Mouse (Mus musculus): ENCODE measurements at regions not wholly inside any gene's neighbourhood (a gene's known extent, or its start where the extent isn't known, plus 50 kb on each side); places are given as distances from the start of the nearest gene placed in this dataset.
"Not testable (repeated sequence)": the region's sequence is repeated elsewhere in the genome, so short reads cannot be mapped to it uniquely, and the experiment has no call there.

GRCm38 (mm10) chr8:42291392-42291791 is 849.9 kb downstream of the Triml1 start:
- DNase-seq (ENCODE audit: low spot score) (no peak), ATAC-seq (replicated peaks; ENCODE audit: low FRiP score) (no peak)
- Histone ChIP-seq H3K9ac (ENCODE audit: low read depth, low read length) (no peak overlapping the region), H3K27ac (ENCODE audit: low read depth, low read length) (no peak overlapping the region), H3K36me3 (ENCODE audit: control insufficient read depth, insufficient read depth, low read length) (no peaks in the 10 kb centered on the region), H3K4me2 (no peak overlapping the region), H3K4me3 (ENCODE audit: low read depth, low read length) (no peak overlapping the region), H3K9me3 (ENCODE audit: control insufficient read depth, low read length) (no peaks in the 10 kb centered on the region), H3K27me3 (replicated peaks; ENCODE audit: control insufficient read depth, insufficient read depth, low read length) (no peaks in the 10 kb centered on the region), H3K4me1 (replicated peaks; ENCODE audit: control insufficient read depth, insufficient read depth, low read length) (no peaks in the 10 kb centered on the region)

- ATAC-seq (replicated peaks; ENCODE audit: low FRiP score) (no peak), DNase-seq (ENCODE audit: low spot score) (no peak)
- Histone ChIP-seq H3K4me1 (replicated peaks; ENCODE audit: control insufficient read depth, insufficient read depth, low read length) (no peaks in the 10 kb centered on the region), H3K27ac (ENCODE audit: low read depth, low read length) (no peak overlapping the region), H3K9ac (ENCODE audit: low read depth, low read length) (no peak overlapping the region), H3K9me3 (ENCODE audit: control insufficient read depth, low read length) (no peaks in the 10 kb centered on the region), H3K27me3 (replicated peaks; ENCODE audit: control insufficient read depth, insufficient read depth, low read length) (no peaks in the 10 kb centered on the region), H3K4me3 (ENCODE audit: low read depth, low read length) (no peak overlapping the region), H3K4me2 (no peak overlapping the region), H3K36me3 (ENCODE audit: control insufficient read depth, insufficient read depth, low read length) (no peaks in the 10 kb centered on the region)
- 89% methylated on average over 2 of the region's 2 CpGs for WGBS
Measured at GRCm38 (mm10) chr8:42282011-42282410, 859.3 kb downstream of the Triml1 start.

DNA sequence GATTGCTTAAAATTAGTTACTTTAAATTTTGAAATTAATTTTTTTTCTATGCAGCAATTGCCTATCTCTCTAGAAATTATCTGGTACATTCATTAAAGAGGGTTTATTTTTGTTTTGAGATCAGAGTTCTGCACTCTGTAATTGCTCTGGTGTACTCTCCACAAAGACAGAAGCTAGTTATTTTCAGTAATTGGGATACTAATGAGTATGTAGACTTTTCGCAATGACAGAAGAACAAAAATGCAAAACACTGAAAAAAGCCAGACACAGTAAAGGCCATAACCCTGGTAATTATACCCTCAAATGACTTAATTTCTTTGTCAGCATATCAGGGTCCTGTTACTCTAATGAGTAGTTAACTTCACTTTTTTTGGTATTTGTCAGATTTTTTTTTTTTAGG is 836.5 kb upstream of the Frg1 start:
- Histone ChIP-seq H3K9ac (ENCODE audit: low read depth, low read length) (no peak overlapping the region), H3K27ac (ENCODE audit: low read depth, low read length) (no peak overlapping the region), H3K36me3 (ENCODE audit: control insufficient read depth, insufficient read depth, low read length) (no peaks in the 10 kb centered on the region), H3K27me3 (replicated peaks; ENCODE audit: control insufficient read depth, insufficient read depth, low read length) (no peaks in the 10 kb centered on the region), H3K4me1 (replicated peaks; ENCODE audit: control insufficient read depth, insufficient read depth, low read length) (no peaks in the 10 kb centered on the region), H3K9me3 (ENCODE audit: control insufficient read depth, low read length) (no peaks in the 10 kb centered on the region), H3K4me2 (no peak overlapping the region), H3K4me3 (ENCODE audit: low read depth, low read length) (no peak overlapping the region)
- DNase-seq (ENCODE audit: low spot score), result no peak
- WGBS, result 75% methylated on average over 1 of the region's 1 CpGs
- no peak for ATAC-seq (replicated peaks; ENCODE audit: low FRiP score)

- H3K4me1 ChIP-seq (replicated peaks; ENCODE audit: control insufficient read depth, insufficient read depth, low read length); H3K27me3 ChIP-seq (replicated peaks; ENCODE audit: control insufficient read depth, insufficient read depth, low read length); H3K9ac ChIP-seq (ENCODE audit: low read depth, low read length); ATAC-seq (replicated peaks; ENCODE audit: low FRiP score); H3K4me2 ChIP-seq; H3K27ac ChIP-seq (ENCODE audit: low read depth, low read length); H3K36me3 ChIP-seq (ENCODE audit: control insufficient read depth, insufficient read depth, low read length); DNase-seq (ENCODE audit: low spot score); H3K4me3 ChIP-seq (ENCODE audit: low read depth, low read length); H3K9me3 ChIP-seq (ENCODE audit: control insufficient read depth, low read length): not testable (repeated sequence)
- WGBS, result 79% methylated on average over 1 of the region's 1 CpGs
Measured at GRCm38 (mm10) chr8:42242321-42242720, 825.4 kb upstream of the Frg1 start.

GRCm38 (mm10) chr8:42219857-42220600 is 803.2 kb upstream of the Frg1 start:
- no peak overlapping the region for H3K9ac ChIP-seq (ENCODE audit: low read depth, low read length)
- H3K27ac ChIP-seq (ENCODE audit: low read depth, low read length), result no peak overlapping the region
- no peak overlapping the region for H3K4me2 ChIP-seq
- H3K4me3 ChIP-seq (ENCODE audit: low read depth, low read length), result no peak overlapping the region
- no peaks in the 10 kb centered on the region for H3K36me3 ChIP-seq (ENCODE audit: control insufficient read depth, insufficient read depth, low read length)
- no peaks in the 10 kb centered on the region for H3K27me3 ChIP-seq (replicated peaks; ENCODE audit: control insufficient read depth, insufficient read depth, low read length)
- no peaks in the 10 kb centered on the region for H3K4me1 ChIP-seq (replicated peaks; ENCODE audit: control insufficient read depth, insufficient read depth, low read length)
- ATAC-seq (replicated peaks; ENCODE audit: low FRiP score) (no peak), DNase-seq (ENCODE audit: low spot score) (no peak)
- WGBS, result 72% methylated on average over 2 of the region's 2 CpGs
- H3K9me3 ChIP-seq (ENCODE audit: control insufficient read depth, low read length), result no peaks in the 10 kb centered on the region

DNA sequence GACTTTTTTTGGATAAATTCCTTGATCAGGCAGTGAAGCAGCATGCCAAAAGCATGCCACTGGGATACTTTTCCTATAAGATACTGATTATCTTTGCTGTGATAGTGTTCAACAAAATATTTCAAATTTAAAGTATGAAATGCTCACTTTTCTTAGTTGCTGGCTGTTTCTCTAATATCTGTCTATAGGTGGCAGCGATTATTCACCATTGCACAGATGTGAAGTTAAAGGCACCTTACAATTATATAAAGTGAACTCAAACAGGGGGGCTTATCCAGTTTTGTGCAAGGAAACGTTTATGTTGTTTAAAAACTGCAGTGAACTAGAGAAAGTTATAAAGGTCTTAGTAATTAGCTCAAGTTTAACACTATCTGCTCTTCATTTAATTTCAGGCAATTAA is 794.1 kb upstream of the Frg1 start:
- ATAC-seq (replicated peaks; ENCODE audit: low FRiP score) (no peak), DNase-seq (ENCODE audit: low spot score) (no peak)
- H3K4me2 ChIP-seq, result no peak overlapping the region
- 47% methylated on average over 2 of the region's 2 CpGs for WGBS
- no peak overlapping the region for H3K27ac ChIP-seq (ENCODE audit: low read depth, low read length)
- no peaks in the 10 kb centered on the region for H3K9me3 ChIP-seq (ENCODE audit: control insufficient read depth, low read length)
- H3K9ac ChIP-seq (ENCODE audit: low read depth, low read length), result no peak overlapping the region
- no peaks in the 10 kb centered on the region for H3K36me3 ChIP-seq (ENCODE audit: control insufficient read depth, insufficient read depth, low read length)
- no peak overlapping the region for H3K4me3 ChIP-seq (ENCODE audit: low read depth, low read length)
- H3K27me3 ChIP-seq (replicated peaks; ENCODE audit: control insufficient read depth, insufficient read depth, low read length), result no peaks in the 10 kb centered on the region
- H3K4me1 ChIP-seq (replicated peaks; ENCODE audit: control insufficient read depth, insufficient read depth, low read length), result no peaks in the 10 kb centered on the region

GRCm38 (mm10) chr8:42209989-42210388 is 793.1 kb upstream of the Frg1 start:
- Histone ChIP-seq H3K36me3 (ENCODE audit: control insufficient read depth, insufficient read depth, low read length) (no peaks in the 10 kb centered on the region), H3K9ac (ENCODE audit: low read depth, low read length) (no peak overlapping the region), H3K27me3 (replicated peaks; ENCODE audit: control insufficient read depth, insufficient read depth, low read length) (no peaks in the 10 kb centered on the region), H3K9me3 (ENCODE audit: control insufficient read depth, low read length) (no peaks in the 10 kb centered on the region), H3K4me1 (replicated peaks; ENCODE audit: control insufficient read depth, insufficient read depth, low read length) (no peaks in the 10 kb centered on the region), H3K4me2 (no peak overlapping the region), H3K4me3 (ENCODE audit: low read depth, low read length) (no peak overlapping the region), H3K27ac (ENCODE audit: low read depth, low read length) (no peak overlapping the region)
- DNase-seq (ENCODE audit: low spot score), result no peak
- ATAC-seq (replicated peaks; ENCODE audit: low FRiP score), result no peak

- H3K36me3 ChIP-seq (ENCODE audit: control insufficient read depth, insufficient read depth, low read length), result no peaks in the 10 kb centered on the region
- no peak overlapping the region for H3K27ac ChIP-seq (ENCODE audit: low read depth, low read length)
- no peaks in the 10 kb centered on the region for H3K4me1 ChIP-seq (replicated peaks; ENCODE audit: control insufficient read depth, insufficient read depth, low read length)
- H3K9ac ChIP-seq (ENCODE audit: low read depth, low read length), result no peak overlapping the region
- 74% methylated on average over 5 of the region's 5 CpGs for WGBS
- ATAC-seq (replicated peaks; ENCODE audit: low FRiP score) (no peak), DNase-seq (ENCODE audit: low spot score) (no peak)
- no peak overlapping the region for H3K4me2 ChIP-seq
- H3K27me3 ChIP-seq (replicated peaks; ENCODE audit: control insufficient read depth, insufficient read depth, low read length), result no peaks in the 10 kb centered on the region
- H3K9me3 ChIP-seq (ENCODE audit: control insufficient read depth, low read length), result no peaks in the 10 kb centered on the region
- no peak overlapping the region for H3K4me3 ChIP-seq (ENCODE audit: low read depth, low read length)
Measured at GRCm38 (mm10) chr8:42197257-42197656, 780.4 kb upstream of the Frg1 start.

GRCm38 (mm10) chr8:42193902-42194550 is 777.2 kb upstream of the Frg1 start:
- Histone ChIP-seq H3K9me3 (ENCODE audit: control insufficient read depth, low read length) (no peaks in the 10 kb centered on the region), H3K4me1 (replicated peaks; ENCODE audit: control insufficient read depth, insufficient read depth, low read length) (no peaks in the 10 kb centered on the region), H3K27me3 (replicated peaks; ENCODE audit: control insufficient read depth, insufficient read depth, low read length) (no peaks in the 10 kb centered on the region), H3K9ac (ENCODE audit: low read depth, low read length) (no peak overlapping the region), H3K27ac (ENCODE audit: low read depth, low read length) (no peak overlapping the region), H3K4me2 (no peak overlapping the region), H3K36me3 (ENCODE audit: control insufficient read depth, insufficient read depth, low read length) (no peaks in the 10 kb centered on the region), H3K4me3 (ENCODE audit: low read depth, low read length) (no peak overlapping the region)
- WGBS, result 92% methylated on average over 1 of the region's 1 CpGs
- ATAC-seq (replicated peaks; ENCODE audit: low FRiP score) (no peak), DNase-seq (ENCODE audit: low spot score) (no peak)
